Mouse (Mus musculus): ENCODE measurements around the gene B3galt4. TPM values are rescaled to one million over a fixed set of nuclear protein-coding genes. Genes with fewer than 3 reads are reported as not detected.

The B3galt4 gene
- total and polyA plus RNA-seq, 3 experiments, result 2.2 to 2.9 TPM; not detected in 1

GRCm38 (mm10) chr17:33972691-33973090, 21.4 kb upstream of the B3galt4 start:
- Histone ChIP-seq H3K9me3 (replicated peaks; ENCODE audit: insufficient read depth, low read length) (no peaks in the 10 kb centered on the region), H3K4me1 (ENCODE audit: control insufficient read depth in 1 of 2, insufficient read depth in 2 of 2, low read length in 2 of 2) (no peaks in the 10 kb centered on the region), H3K27me3 (ENCODE audit: control insufficient read depth in 1 of 2, insufficient read depth in 2 of 2, low read length in 2 of 2) (peaks cover 0 to 1% of the 10 kb centered on the region in 2 experiments; a peak in 1 of 4 replicates), H3K4me3 (ENCODE audit: control insufficient read depth in 1 of 2, insufficient read depth in 1 of 2, low read depth in 2 of 2, low read length in 2 of 2) (no peak overlapping the region), H3K9ac (ENCODE audit: control insufficient read depth, low read depth, low read length, poor library complexity, severe bottlenecking) (no peak overlapping the region), H3K79me2 (ENCODE audit: control insufficient read depth, insufficient read depth, low read length, poor library complexity) (no peaks in the 10 kb centered on the region), H3K36me3 (ENCODE audit: control insufficient read depth in 1 of 2, insufficient read depth in 2 of 2, low read length in 2 of 2) (no peaks in the 10 kb centered on the region), H3K27ac (ENCODE audit: control insufficient read depth, low read depth, low read length) (no peak overlapping the region)
- peak; percentile 85 for DNase-seq (ENCODE audit: low read depth, low spot score)
- TF ChIP-seq MAFK (IDR thresholded peaks at IDR 0.05; ENCODE audit: borderline replicate concordance, low read depth, low read length) (no peak), ZC3H11A (IDR thresholded peaks at IDR 0.05; ENCODE audit: low read depth, low read length) (no peak), MYB (IDR thresholded peaks at IDR 0.05; ENCODE audit: low read depth, low read length) (no peak), SIN3A (IDR thresholded peaks at IDR 0.05; ENCODE audit: low read length) (peak; percentile 99), POLR2AphosphoS2 (IDR thresholded peaks at IDR 0.05; ENCODE audit: low read length) (no peak), GATA1 (IDR thresholded peaks at IDR 0.05; ENCODE audit: low read depth, low read length) (no peak), TAL1 (IDR thresholded peaks at IDR 0.05; ENCODE audit: low read length) (no peak), RCOR1 (IDR thresholded peaks at IDR 0.05; ENCODE audit: low read depth, low read length) (no peak), POLR2AphosphoS5 (IDR thresholded peaks at IDR 0.05; ENCODE audit: borderline replicate concordance, low read depth, low read length) (no peak), CHD1 (IDR thresholded peaks at IDR 0.05; ENCODE audit: low read depth, low read length) (no peak), SMC3 (IDR thresholded peaks at IDR 0.05; ENCODE audit: low read depth, low read length) (no peak), E2F4 (IDR thresholded peaks at IDR 0.05; ENCODE audit: borderline replicate concordance, low read depth, low read length) (no peak), BHLHE40 (IDR thresholded peaks at IDR 0.05; ENCODE audit: borderline replicate concordance, low read depth, low read length) (no peak), MAX (IDR thresholded peaks at IDR 0.05; ENCODE audit: low read length) (no peak), MEF2A (IDR thresholded peaks at IDR 0.05; ENCODE audit: extremely low read depth, insufficient replicate concordance, low read depth, low read length, poor library complexity, severe bottlenecking) (no peak), MXI1 (IDR thresholded peaks at IDR 0.05; ENCODE audit: low read depth, low read length) (peak; percentile 97)

GRCm38 (mm10) chr17:33969394-33969793, 18.1 kb upstream of the B3galt4 start:
- peak; percentile 34 for DNase-seq (ENCODE audit: low read depth, low spot score)
- peak; percentile 11 to 37 (median 16); a peak in 2 of 6 replicates for TF ChIP-seq CTCF (IDR thresholded peaks at IDR 0.05 in 2 of 3, conservative IDR thresholded peaks at IDR 0.05 in 1 of 3; ENCODE audit: control insufficient read depth in 1 of 3, insufficient read depth in 1 of 3, low read depth in 2 of 3, low read length in 3 of 3, poor library complexity in 1 of 3, severe bottlenecking in 1 of 3)
- no peak for TF ChIP-seq TAL1 (IDR thresholded peaks at IDR 0.05; ENCODE audit: low read length)

More at GRCm38 (mm10) chr17:33969394-33969793, 18.1 kb upstream of the B3galt4 start:
- H3K4me3 ChIP-seq (ENCODE audit: control insufficient read depth in 1 of 2, insufficient read depth in 1 of 2, low read depth in 2 of 2, low read length in 2 of 2), result no peak overlapping the region
- no peaks in the 10 kb centered on the region for H3K9me3 ChIP-seq (replicated peaks; ENCODE audit: insufficient read depth, low read length)
- peaks cover 0 to 1% of the 10 kb centered on the region in 2 experiments; a peak in 1 of 4 replicates for H3K27me3 ChIP-seq (ENCODE audit: control insufficient read depth in 1 of 2, insufficient read depth in 2 of 2, low read length in 2 of 2)
- no peak overlapping the region for H3K27ac ChIP-seq (ENCODE audit: control insufficient read depth, low read depth, low read length)
- no peaks in the 10 kb centered on the region for H3K79me2 ChIP-seq (ENCODE audit: control insufficient read depth, insufficient read depth, low read length, poor library complexity)
- no peaks in the 10 kb centered on the region for H3K36me3 ChIP-seq (ENCODE audit: control insufficient read depth in 1 of 2, insufficient read depth in 2 of 2, low read length in 2 of 2)
- H3K4me1 ChIP-seq (ENCODE audit: control insufficient read depth in 1 of 2, insufficient read depth in 2 of 2, low read length in 2 of 2), result no peaks in the 10 kb centered on the region
- H3K9ac ChIP-seq (ENCODE audit: control insufficient read depth, low read depth, low read length, poor library complexity, severe bottlenecking), result no peak overlapping the region
